In genomic region chr3:28780994-28781393, GRCm38 (mm10) we compare ENCODE assay signal across 8 mouse cellular contexts. TPM values are rescaled to one million over a fixed set of nuclear protein-coding genes. Genes with fewer than 3 reads are reported as not detected.
A peak's percentile ranks its signal among the peaks of the same experiment; 100 is the strongest.
DNase-seq lines count a peak whose midpoint lies in the region; ATAC-seq and TF ChIP-seq lines count a peak whose summit lies in the region.

TSS of gene Eif5a2 (plus strand) at chr3:28781276.

- peak within 1 kb of the TSS; percentile 80 for H3K9ac ChIP-seq in forebrain, embryonic 15.5 days (replicated peaks)
- H3K9ac ChIP-seq in liver, embryonic 16.5 days (ENCODE audit: low read depth, low read length) = peak within 1 kb of the TSS; percentile 86
- H3K9ac ChIP-seq in neural tube, embryonic 12.5 days = peak within 1 kb of the TSS; percentile 73
- H3K9ac ChIP-seq in stomach, postnatal 0 days (ENCODE audit: low read length) = peak within 1 kb of the TSS; percentile 68

- intact Hi-C loops in heart, postnatal 14 days (cut with DNase I) = no loop called here

- no peak for TF ChIP-seq EP300 in stomach, postnatal 0 days (optimal IDR thresholded peaks at IDR 0.05)

- peaks cover 77% of the 10 kb centered on the region for H3K4me1 ChIP-seq in G1E (ENCODE audit: insufficient read depth, low read depth, low read length)
- peaks cover 20% of the 10 kb centered on the region for H3K4me1 ChIP-seq in forebrain, embryonic 15.5 days
- peaks cover 30% of the 10 kb centered on the region for H3K4me1 ChIP-seq in liver, embryonic 16.5 days (ENCODE audit: control insufficient read depth, low read depth, low read length)
- H3K4me1 ChIP-seq in neural tube, embryonic 12.5 days = peaks cover 3% of the 10 kb centered on the region; the same call in 1 of the 2 replicates
- H3K4me1 ChIP-seq in stomach, postnatal 0 days (replicated peaks; ENCODE audit: control insufficient read depth, insufficient read depth) = no peaks in the 10 kb centered on the region

- 2% methylated on average over 46 of the region's 46 CpGs for WGBS in forebrain, embryonic 15.5 days
- 4% methylated on average over 40 of the region's 46 CpGs for WGBS in large intestine, adult 2 months
- WGBS in liver, embryonic 16.5 days (ENCODE audit: insufficient replicate concordance) = 2% methylated on average over 41 of the region's 46 CpGs
- WGBS in neural tube, embryonic 12.5 days = 3% methylated on average over 45 of the region's 46 CpGs
- 3% methylated on average over 40 of the region's 46 CpGs for WGBS in stomach, postnatal 0 days

- H3K36me3 ChIP-seq in G1E (replicated peaks) = peaks cover 24% of the 10 kb centered on the region
- no peaks in the 10 kb centered on the region for H3K36me3 ChIP-seq in forebrain, embryonic 15.5 days
- no peaks in the 10 kb centered on the region for H3K36me3 ChIP-seq in liver, embryonic 16.5 days (ENCODE audit: control insufficient read depth, insufficient read depth)
- H3K36me3 ChIP-seq in neural tube, embryonic 12.5 days = no peaks in the 10 kb centered on the region
- H3K36me3 ChIP-seq in stomach, postnatal 0 days (ENCODE audit: control insufficient read depth, insufficient read depth, low read length) = no peaks in the 10 kb centered on the region

- peak within 1 kb of the TSS; percentile 99 for H3K4me2 ChIP-seq in forebrain, embryonic 15.5 days (replicated peaks)
- H3K4me2 ChIP-seq in liver, embryonic 16.5 days (ENCODE audit: low read depth, low read length) = peak within 1 kb of the TSS; percentile 95
- peak within 1 kb of the TSS; percentile 97 for H3K4me2 ChIP-seq in neural tube, embryonic 12.5 days (replicated peaks)
- H3K4me2 ChIP-seq in stomach, postnatal 0 days (replicated peaks; ENCODE audit: low read depth) = peak within 1 kb of the TSS; percentile 99

- peak within 1 kb of the TSS; percentile 97 for H3K4me3 ChIP-seq in G1E (ENCODE audit: low read depth, low read length)
- H3K4me3 ChIP-seq in forebrain, embryonic 15.5 days = peak within 1 kb of the TSS; percentile 82
- H3K4me3 ChIP-seq in liver, embryonic 16.5 days (ENCODE audit: low read depth, low read length) = peak within 1 kb of the TSS; percentile 84
- peak within 1 kb of the TSS; percentile 78 for H3K4me3 ChIP-seq in neural tube, embryonic 12.5 days
- H3K4me3 ChIP-seq in stomach, postnatal 0 days (ENCODE audit: low read depth, low read length) = peak within 1 kb of the TSS; percentile 63

- peak; percentile 93 for DNase-seq in G1E (ENCODE audit: low spot score)
- peak; percentile 94 for DNase-seq in cerebellum, adult 11-12 months
- DNase-seq in heart, postnatal 14 days = peak; percentile 90 to 93
- peak; percentile 47 for DNase-seq in large intestine, adult 2 months (ENCODE audit: low read depth, low spot score)
- DNase-seq in stomach, postnatal 0 days (ENCODE audit: low spot score) = peak; percentile 95

- no peak for TF ChIP-seq CTCF in G1E (IDR thresholded peaks at IDR 0.05; ENCODE audit: low read depth, low read length)
- TF ChIP-seq CTCF in stomach, postnatal 0 days (IDR thresholded peaks at IDR 0.05; ENCODE audit: low read depth) = no peak

- H3K27ac ChIP-seq in forebrain, embryonic 15.5 days (replicated peaks) = no peak within 1 kb of the TSS
- peak within 1 kb of the TSS; percentile 40; the same call in 1 of the 2 replicates for H3K27ac ChIP-seq in liver, embryonic 16.5 days (ENCODE audit: low read length)
- no peak within 1 kb of the TSS for H3K27ac ChIP-seq in neural tube, embryonic 12.5 days
- no peak within 1 kb of the TSS for H3K27ac ChIP-seq in stomach, postnatal 0 days (replicated peaks)

- no peaks in the 10 kb centered on the region for H3K27me3 ChIP-seq in G1E (ENCODE audit: insufficient read depth, low read length)
- H3K27me3 ChIP-seq in forebrain, embryonic 15.5 days = 0 out of 2 replicates have a peak, but pooled peaks cover 4% of the 10 kb centered on the region
- no peaks in the 10 kb centered on the region for H3K27me3 ChIP-seq in liver, embryonic 16.5 days (ENCODE audit: control insufficient read depth, insufficient read depth, low read depth, low read length)
- H3K27me3 ChIP-seq in neural tube, embryonic 12.5 days (replicated peaks) = no peaks in the 10 kb centered on the region
- no peaks in the 10 kb centered on the region for H3K27me3 ChIP-seq in stomach, postnatal 0 days (ENCODE audit: control insufficient read depth, insufficient read depth, low read length)

- H3K9me3 ChIP-seq in G1E (replicated peaks) = peaks cover 4% of the 10 kb centered on the region; the same call in 1 of the 2 replicates
- no peaks in the 10 kb centered on the region for H3K9me3 ChIP-seq in forebrain, embryonic 15.5 days
- no peaks in the 10 kb centered on the region for H3K9me3 ChIP-seq in liver, embryonic 16.5 days (replicated peaks; ENCODE audit: control insufficient read depth, low read length)
- no peaks in the 10 kb centered on the region for H3K9me3 ChIP-seq in neural tube, embryonic 12.5 days
- no peaks in the 10 kb centered on the region for H3K9me3 ChIP-seq in stomach, postnatal 0 days (ENCODE audit: control insufficient read depth, low read length)

- peak; percentile 65 for ATAC-seq in G1E (ENCODE audit: extremely low read depth, insufficient number of reproducible peaks, low FRiP score, poor library complexity, severe bottlenecking)
- ATAC-seq in forebrain, embryonic 15.5 days (replicated peaks) = peak; percentile 99
- peak; percentile 95 for ATAC-seq in liver, embryonic 16.5 days (ENCODE audit: low read depth)
- peak; percentile 99 for ATAC-seq in neural tube, embryonic 12.5 days (ENCODE audit: low FRiP score, low read depth)
- ATAC-seq in stomach, postnatal 0 days (ENCODE audit: low FRiP score, low TSS enrichment) = peak; percentile 100

RNA-seq across cellular contexts. Expression of gene Eif5a2, which starts in this region (rescaled TPM):
- total RNA-seq in G1E (2014; fragmentation: Nextera tagmentation) = 37.7 and 42.7 TPM in 2 replicates
- 50.2 and 56.1 TPM in 2 replicates for total RNA-seq in G1E (2017)
- polyA plus RNA-seq in G1E (2012) = 2.2 and 2.4 TPM in 2 replicates
- polyA plus RNA-seq in forebrain, embryonic 15.5 days (2015; fragmentation: Nextera tagmentation; extraction: Ambion mirVana) = 7.8 and 7.9 TPM in 2 replicates
- total RNA-seq in heart, postnatal 14 days (2021) = 1 to 10 TPM; 2.0 to 2.2 TPM
- polyA plus RNA-seq in large intestine, adult 2 months (2012; rRNA removed) = 0.27 and 0.33 TPM in 2 replicates
- polyA plus RNA-seq in liver, embryonic 16.5 days (2015; fragmentation: Nextera tagmentation; extraction: Ambion mirVana) = 4.8 and 5.6 TPM in 2 replicates
- 11.7 and 13.9 TPM in 2 replicates for polyA plus RNA-seq in neural tube, embryonic 12.5 days (2016; fragmentation: Nextera tagmentation; extraction: Ambion mirVana)
- polyA plus RNA-seq in stomach, postnatal 0 days (2015; fragmentation: Nextera tagmentation; extraction: Ambion mirVana) = 1.2 and 1.5 TPM in 2 replicates

Comparison
In these comparisons a context has a peak if more than half of its experiments do, and no peak if none do; other contexts are left out.
1. RNA of gene Eif5a2 (total RNA-seq): 37.7 to 56.1 TPM in G1E; 2.0 to 2.2 TPM in heart, postnatal 14 days; every median in the first group is over 10 times any median in the second.
2. Peak in DNase-seq in large intestine, adult 2 months; RNA of the gene not detected or under 1 TPM.
3. Peak in every context shown above with its lines, with median percentiles within 50 percentile points of each other: ATAC-seq, DNase-seq, H3K4me3 ChIP-seq, H3K4me2 ChIP-seq and H3K9ac ChIP-seq.